Mouse (Mus musculus): ENCODE data around the gene Krtap1-5.

The Krtap1-5 gene

DNA sequence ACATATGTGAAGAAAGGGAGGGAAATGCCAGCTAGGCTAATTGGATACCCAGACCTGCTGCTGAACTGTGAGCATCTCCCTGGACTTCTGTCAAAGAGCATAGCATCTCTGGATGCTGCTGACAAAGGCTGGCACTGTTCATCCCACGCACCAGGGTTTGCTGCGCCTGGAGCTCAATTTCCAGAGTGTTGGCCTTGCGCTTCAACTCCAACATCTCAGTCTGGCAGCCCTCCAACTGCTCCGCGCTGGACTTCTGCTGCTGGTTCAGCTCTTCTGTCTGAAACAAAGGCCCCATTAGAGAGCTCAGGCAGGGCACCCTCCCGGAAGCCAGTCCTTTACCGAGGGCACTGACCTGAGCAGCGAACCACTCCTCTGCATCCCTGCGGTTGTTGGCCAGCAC is 41.1 kb downstream of the Krtap1-5 start:
- no peak for DNase-seq
